Mouse (Mus musculus) heart, embryonic 11.5 days (tissue): ENCODE measurements around the gene Cfap100. TPM values are rescaled to one million over a fixed set of nuclear protein-coding genes. Genes with fewer than 3 reads are reported as not detected.

Experiments
- ATAC-seq: fragments of 200-750 bp; cut with Nextera tagmentation; replicated peaks from 2 replicates; pipeline ENCODE4 v1.8.0; 2017; ENCODE audit warnings: moderate library complexity; ENCODE audit not compliant: insufficient number of reproducible peaks, low FRiP score, low TSS enrichment
- H3K27ac ChIP-seq: fragments of 300-500 bp; sonication (generic); 2 replicates; pipeline ENCODE4 v1.5.1; 2014; ENCODE audit warnings: mild to moderate bottlenecking, low read depth, low read length
- H3K27me3 ChIP-seq: fragments of 300-500 bp; sonication (generic); 2 replicates; pipeline ENCODE4 v1.6.1; 2014; ENCODE audit warnings: mild to moderate bottlenecking, low read length, mixed read lengths; ENCODE audit not compliant: control insufficient read depth, insufficient read depth
- H3K36me3 ChIP-seq: fragments of 300-500 bp; sonication (generic); 2 replicates; pipeline ENCODE4 v1.6.1; 2014; ENCODE audit warnings: mild to moderate bottlenecking, low read length, moderate library complexity, mixed read lengths; ENCODE audit not compliant: control insufficient read depth, insufficient read depth
- H3K4me1 ChIP-seq: fragments of 300-500 bp; sonication (generic); 2 replicates; pipeline ENCODE4 v1.6.1; 2014; ENCODE audit warnings: low read length; ENCODE audit not compliant: control insufficient read depth, insufficient read depth
- H3K4me2 ChIP-seq: fragments of 300-500 bp; sonication (generic); 2 replicates; pipeline ENCODE4 v1.6.1; 2014; ENCODE audit warnings: mild to moderate bottlenecking, moderate library complexity
- H3K4me3 ChIP-seq: fragments of 300-500 bp; sonication (generic); 2 replicates; pipeline ENCODE4 v1.5.1; 2014; ENCODE audit warnings: low read depth, low read length
- H3K9ac ChIP-seq: fragments of 300-500 bp; sonication (generic); 2 replicates; pipeline ENCODE4 v1.6.1; 2014; ENCODE audit warnings: mild to moderate bottlenecking, low read depth, low read length, moderate library complexity
- H3K9me3 ChIP-seq: fragments of 300-500 bp; sonication (generic); replicated peaks from 2 replicates; pipeline ENCODE4 v1.6.1; 2016; ENCODE audit warnings: low read length; ENCODE audit not compliant: control insufficient read depth
- WGBS: fragments of 180-500 bp; shearing (Covaris S2); extraction: QIAGEN DNeasy Blood & Tissue Kit; methylation state at CpG from one replicate; pipeline ENCODE4 v1.1.7; 2014; ENCODE audit not compliant: insufficient replicate concordance; 5-methylcytosine and 5-hydroxymethylcytosine counted together
- polyA plus RNA-seq: library from polyadenylated mRNA; unstranded; fragments of >200 nt; fragmentation: Nextera tagmentation; extraction: Ambion mirVana; gene quantifications from 2 replicates; pipeline ENCODE4 v1.2.1, GENCODE M21; 2014

The Cfap100 gene
- polyA plus RNA-seq, 1 experiment from 2014 or later, result not detected

- Histone ChIP-seq H3K27me3 (no peaks in the 10 kb centered on the region), H3K4me3 (no peak overlapping the region), H3K36me3 (no peaks in the 10 kb centered on the region), H3K9ac (no peak overlapping the region), H3K4me1 (no peaks in the 10 kb centered on the region), H3K27ac (no peak overlapping the region), H3K4me2 (no peak overlapping the region), H3K9me3 (no peaks in the 10 kb centered on the region)
- 82% methylated on average over 4 of the region's 4 CpGs for WGBS
- no peak for ATAC-seq
These were observed 38.0 kb downstream of the Cfap100 start for GRCm38 (mm10) chr6:90390629-90391028.

DNA sequence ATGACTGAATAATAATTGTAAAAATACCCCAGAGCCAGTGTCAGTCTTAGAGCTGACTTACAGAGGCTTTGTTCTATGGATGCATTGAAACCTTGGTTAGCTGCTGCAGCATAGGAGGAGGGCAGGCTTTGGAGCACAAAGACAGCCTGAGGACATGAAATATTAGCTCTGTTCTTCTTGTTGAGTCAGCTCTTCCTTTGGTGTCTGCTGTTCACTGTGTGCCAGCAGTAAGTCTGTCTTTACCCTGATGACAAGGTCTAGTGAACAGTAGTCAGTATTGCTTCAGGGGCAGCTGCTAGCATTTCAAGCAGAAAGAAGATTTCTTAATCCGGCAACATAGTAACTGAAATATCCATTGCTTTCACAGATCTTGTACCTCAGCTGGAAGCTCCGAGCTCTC lies 47.1 kb downstream of the Cfap100 start:
- 92% methylated on average over 2 of the region's 2 CpGs for WGBS
- H3K36me3 ChIP-seq, result peaks cover 28% of the 10 kb centered on the region
- H3K27me3 ChIP-seq, result no peaks in the 10 kb centered on the region

GRCm38 (mm10) chr6:90377708-90378107 lies 50.9 kb downstream of the Cfap100 start:
- no peak overlapping the region for H3K27ac ChIP-seq
- peaks cover 42% of the 10 kb centered on the region for H3K36me3 ChIP-seq
- ATAC-seq, result no peak
- H3K27me3 ChIP-seq, result no peaks in the 10 kb centered on the region
- WGBS, result 88% methylated on average over 2 of the region's 2 CpGs
- no peak overlapping the region for H3K4me2 ChIP-seq
- H3K4me1 ChIP-seq, result no peaks in the 10 kb centered on the region
- H3K4me3 ChIP-seq, result no peak overlapping the region
- no peak overlapping the region for H3K9ac ChIP-seq
- no peaks in the 10 kb centered on the region for H3K9me3 ChIP-seq

More for the DNA sequence above, 47.1 kb downstream of the Cfap100 start:
- ATAC-seq, result no peak
- H3K9ac ChIP-seq, result no peak overlapping the region
- no peak overlapping the region for H3K4me3 ChIP-seq
- H3K4me1 ChIP-seq, result no peaks in the 10 kb centered on the region
- no peak overlapping the region for H3K27ac ChIP-seq
- H3K9me3 ChIP-seq, result no peaks in the 10 kb centered on the region
- no peak overlapping the region for H3K4me2 ChIP-seq

DNA sequence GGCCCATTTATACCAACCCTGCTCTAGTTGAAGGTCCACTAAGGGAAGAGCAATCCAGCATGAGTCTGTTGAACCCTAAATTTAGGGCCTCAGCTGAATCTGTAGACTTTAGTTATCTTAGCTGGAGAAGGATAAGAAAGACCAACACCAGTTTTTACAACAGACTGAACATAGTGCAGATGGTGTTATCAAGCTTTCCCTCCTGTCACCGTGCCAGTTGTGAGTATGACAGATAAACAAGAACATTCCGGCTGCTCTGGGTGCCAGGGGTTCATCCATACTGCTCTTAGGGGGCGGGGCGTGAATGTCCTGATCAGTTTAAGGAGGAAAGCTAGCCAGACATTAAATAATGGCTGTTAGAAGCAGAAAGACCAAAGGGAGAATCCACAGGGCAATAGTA lies 54.0 kb downstream of the Cfap100 start:
- Histone ChIP-seq H3K4me2 (no peak overlapping the region), H3K27ac (no peak overlapping the region), H3K4me3 (no peak overlapping the region), H3K9me3 (no peaks in the 10 kb centered on the region), H3K9ac (no peak overlapping the region), H3K27me3 (no peaks in the 10 kb centered on the region), H3K4me1 (peaks cover 15% of the 10 kb centered on the region), H3K36me3 (peaks cover 30% of the 10 kb centered on the region)
- ATAC-seq, result no peak; the same call in 1 of the 2 replicates
- 55% methylated on average over 4 of the region's 4 CpGs for WGBS

GRCm38 (mm10) chr6:90369725-90370553 lies 58.7 kb downstream of the Cfap100 start:
- 0 out of 2 replicates have a peak overlapping the region, but pooled peaks have one; percentile 66 for H3K27ac ChIP-seq
- under 1% methylated on average over 94 of the region's 98 CpGs for WGBS

DNA sequence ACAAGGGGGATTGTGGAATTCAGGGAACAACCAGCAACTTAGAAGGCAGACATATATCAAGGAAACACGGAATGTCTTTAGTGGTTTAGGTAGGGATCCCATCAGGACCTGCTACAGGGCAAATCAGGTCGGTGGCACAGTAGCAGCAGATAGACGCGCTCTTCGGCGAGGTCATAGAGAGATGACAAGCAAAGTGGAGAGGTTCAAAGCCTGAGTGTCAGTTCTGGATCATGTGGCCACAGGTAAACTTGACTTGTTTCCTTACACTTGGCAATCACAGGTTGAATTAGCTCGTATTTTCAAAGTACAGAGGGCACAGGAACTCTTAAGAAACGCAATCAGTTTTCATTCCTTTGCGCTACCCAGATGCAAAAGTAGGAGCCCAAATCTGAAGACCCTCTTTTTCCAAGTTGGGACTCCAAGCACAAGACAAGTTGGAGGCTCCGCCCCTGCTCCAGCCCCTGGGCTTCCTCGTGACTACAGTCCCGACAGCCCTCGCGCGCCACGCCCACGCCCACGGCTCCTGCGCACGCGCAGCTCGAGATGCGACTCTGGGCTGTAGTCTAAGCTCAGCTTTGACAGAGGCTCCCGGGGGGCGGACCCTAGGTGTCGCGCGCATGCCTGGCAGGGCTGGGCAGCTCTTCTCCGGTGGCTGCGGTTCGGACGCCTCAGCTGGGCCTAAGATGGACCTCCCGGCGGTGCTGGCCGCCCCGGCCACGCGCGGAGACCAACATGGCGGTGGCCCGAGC lies 59.4 kb downstream of the Cfap100 start, which contains the start of gene Zxdc:
Gene Zxdc, plus strand, starts transcription at position 517 of the 749 bp plus-strand sequence.
- Histone ChIP-seq H3K9me3 (no peaks in the 10 kb centered on the region), H3K27ac (0 out of 2 replicates have a peak within 1 kb of the TSS, but pooled peaks have one; percentile 66), H3K4me2 (peak within 1 kb of the TSS; percentile 99), H3K9ac (peak within 1 kb of the TSS; percentile 84), H3K36me3 (peaks cover 11% of the 10 kb centered on the region; the same call in 1 of the 2 replicates), H3K4me1 (peaks cover 15% of the 10 kb centered on the region), H3K4me3 (peak within 1 kb of the TSS; percentile 95), H3K27me3 (no peaks in the 10 kb centered on the region)
- 5% methylated on average over 41 of the region's 41 CpGs for WGBS
- peak; percentile 96 for ATAC-seq

More at GRCm38 (mm10) chr6:90369725-90370553, 58.7 kb downstream of the Cfap100 start:
- ATAC-seq, result peak; percentile 78
- Histone ChIP-seq H3K4me3 (peak overlapping the region; percentile 95), H3K9me3 (no peaks in the 10 kb centered on the region), H3K4me2 (peak overlapping the region; percentile 99), H3K4me1 (peaks cover 15% of the 10 kb centered on the region), H3K36me3 (peaks cover 15% of the 10 kb centered on the region; the same call in 1 of the 2 replicates), H3K9ac (peak overlapping the region; percentile 84), H3K27me3 (no peaks in the 10 kb centered on the region)

DNA sequence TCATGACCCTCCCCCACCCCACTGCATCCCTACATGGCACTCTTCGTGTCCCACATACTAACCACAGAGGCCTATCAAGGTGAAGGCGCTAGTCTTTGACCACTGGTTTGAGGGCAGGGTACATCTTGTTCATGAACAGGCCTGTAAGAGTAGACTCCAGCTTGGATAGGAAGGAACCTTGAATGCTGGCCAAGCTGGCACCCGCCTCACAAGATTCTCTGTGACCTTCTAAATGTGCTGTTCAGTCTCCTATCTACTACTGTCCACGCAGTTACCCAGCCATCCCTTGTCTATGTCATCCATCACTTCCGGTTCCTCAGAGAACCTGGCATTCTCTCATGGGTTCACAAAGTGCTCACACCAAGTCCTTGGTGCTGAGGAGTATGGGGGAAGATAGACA lies 65.3 kb downstream of the Cfap100 start:
- no peaks in the 10 kb centered on the region for H3K36me3 ChIP-seq
- H3K9me3 ChIP-seq, result no peaks in the 10 kb centered on the region
- H3K4me1 ChIP-seq, result no peaks in the 10 kb centered on the region
- no peak overlapping the region for H3K27ac ChIP-seq
- no peaks in the 10 kb centered on the region for H3K27me3 ChIP-seq
- H3K9ac ChIP-seq, result no peak overlapping the region
- no peak overlapping the region for H3K4me2 ChIP-seq
- no peak overlapping the region for H3K4me3 ChIP-seq
- ATAC-seq, result no peak
- 81% methylated on average over 5 of the region's 5 CpGs for WGBS

GRCm38 (mm10) chr6:90360922-90361614 lies 67.5 kb downstream of the Cfap100 start:
- no peak overlapping the region for H3K9ac ChIP-seq
- H3K9me3 ChIP-seq, result no peaks in the 10 kb centered on the region
- H3K4me3 ChIP-seq, result no peak overlapping the region
- H3K36me3 ChIP-seq, result no peaks in the 10 kb centered on the region
- 75% methylated on average over 6 of the region's 6 CpGs for WGBS
- no peak for ATAC-seq
- no peak overlapping the region for H3K27ac ChIP-seq
- H3K27me3 ChIP-seq, result no peaks in the 10 kb centered on the region
- H3K4me1 ChIP-seq, result no peaks in the 10 kb centered on the region
- no peak overlapping the region for H3K4me2 ChIP-seq
